Mouse (Mus musculus) forelimb bud, embryonic 11.5 days (tissue): ENCODE results near the gene Pik3c2b.

Source experiments
- DNase-seq: peaks from one replicate; pipeline ENCODE4 v3.0.0-alpha.2; 2012; ENCODE audit warnings: low read depth, low spot score

Pik3c2b gene

GRCm38 (mm10) chr1:133091483-133091882 lies 46.0 kb downstream of the Pik3c2b start:
- DNase-seq = no peak

DNA sequence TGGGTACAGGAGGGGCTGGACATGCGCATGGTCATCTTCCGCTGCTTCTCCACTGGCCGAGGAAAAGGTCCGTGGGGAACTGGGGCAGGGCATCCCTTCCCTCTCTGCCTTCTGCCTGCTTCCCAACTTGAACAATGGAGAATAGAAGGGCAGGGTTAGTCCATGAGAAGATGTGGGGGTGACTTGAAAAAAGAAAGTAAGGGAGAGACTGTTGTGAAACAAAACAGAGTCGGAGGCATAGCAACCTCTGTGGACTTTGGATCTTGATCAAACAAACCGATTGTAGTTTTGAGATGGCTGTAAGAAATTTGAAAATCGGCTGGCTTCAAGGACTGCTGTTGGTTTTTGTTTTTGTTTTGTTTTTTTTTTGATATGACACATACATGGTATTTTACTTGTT lies 48.3 kb downstream of the Pik3c2b start:
- DNase-seq = no peak

- peak; percentile 78 for DNase-seq
Observed at GRCm38 (mm10) chr1:133100980-133101798, 55.7 kb downstream of the Pik3c2b start.

DNA sequence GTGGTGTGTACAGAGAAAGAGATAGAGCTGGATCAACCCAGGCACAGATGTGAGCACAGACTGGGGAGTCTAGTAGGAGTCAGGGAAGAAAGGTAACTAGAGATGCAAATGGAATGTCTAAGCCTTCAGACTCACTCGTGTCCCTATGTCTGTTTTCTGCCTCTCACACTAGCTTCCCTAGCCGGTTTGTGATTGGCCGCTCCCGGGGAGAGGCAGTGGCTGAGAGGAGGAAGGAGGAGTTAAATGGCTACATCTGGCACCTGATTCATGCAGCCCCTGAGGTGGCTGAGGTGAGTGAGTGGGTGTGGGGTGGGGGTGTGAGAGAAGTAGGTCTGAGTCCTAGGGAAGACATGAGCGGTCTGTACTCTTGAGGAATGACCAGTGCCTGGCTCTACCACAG lies 56.6 kb downstream of the Pik3c2b start:
- no peak for DNase-seq

DNA sequence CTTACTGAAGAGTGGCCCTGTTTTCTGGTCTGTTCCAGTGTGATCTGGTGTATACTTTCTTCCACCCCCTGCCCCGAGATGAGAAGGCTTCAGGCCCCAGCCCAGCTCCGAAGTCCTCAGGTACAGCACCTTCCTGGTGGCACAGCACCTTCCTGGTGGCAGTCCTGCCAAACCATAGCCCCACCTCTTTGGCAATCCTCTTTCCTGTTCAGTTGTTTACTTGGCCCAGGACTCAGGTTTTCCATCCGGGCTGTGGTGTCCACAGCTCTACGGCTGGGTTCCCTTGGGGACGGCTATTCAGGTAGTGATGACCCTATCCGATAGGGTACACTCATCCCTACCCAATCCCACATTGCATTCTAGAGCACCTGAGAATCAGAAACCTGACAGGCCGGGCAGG lies 57.8 kb downstream of the Pik3c2b start:
- no peak for DNase-seq

- DNase-seq = no peak
Observed at GRCm38 (mm10) chr1:133103871-133104270, 58.4 kb downstream of the Pik3c2b start.

DNA sequence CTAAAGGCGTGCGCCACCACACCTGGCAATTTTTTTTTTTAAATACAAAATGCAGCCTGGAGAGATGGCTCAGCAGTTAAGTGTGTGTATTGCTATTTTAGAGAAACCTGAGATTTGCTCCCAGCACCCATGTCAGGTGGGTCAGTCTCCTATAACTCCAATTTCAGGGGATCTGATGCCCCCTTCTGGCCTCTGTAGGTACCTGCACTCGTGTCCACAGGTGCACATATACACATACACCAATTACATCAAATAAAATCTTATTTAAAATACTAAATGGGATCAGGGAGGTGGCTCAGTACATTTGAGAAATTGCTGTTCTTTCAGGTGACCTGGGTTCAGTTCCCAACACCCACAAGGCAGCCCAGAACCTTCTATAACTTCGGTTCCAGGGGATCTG lies 70.6 kb downstream of the Pik3c2b start:
- no peak for DNase-seq

- DNase-seq = no peak
Observed at GRCm38 (mm10) chr1:133118127-133118526, 72.7 kb downstream of the Pik3c2b start.

GRCm38 (mm10) chr1:133118844-133119243 lies 73.4 kb downstream of the Pik3c2b start:
- DNase-seq = no peak

GRCm38 (mm10) chr1:133119931-133120712 lies 74.7 kb downstream of the Pik3c2b start:
- peak; percentile 29 for DNase-seq

GRCm38 (mm10) chr1:133121246-133121645 lies 75.8 kb downstream of the Pik3c2b start:
- DNase-seq = no peak

- no peak for DNase-seq
Observed at GRCm38 (mm10) chr1:133124137-133124536, 78.7 kb downstream of the Pik3c2b start.

GRCm38 (mm10) chr1:133125640-133126364 lies 80.3 kb downstream of the Pik3c2b start:
- no peak for DNase-seq

DNA sequence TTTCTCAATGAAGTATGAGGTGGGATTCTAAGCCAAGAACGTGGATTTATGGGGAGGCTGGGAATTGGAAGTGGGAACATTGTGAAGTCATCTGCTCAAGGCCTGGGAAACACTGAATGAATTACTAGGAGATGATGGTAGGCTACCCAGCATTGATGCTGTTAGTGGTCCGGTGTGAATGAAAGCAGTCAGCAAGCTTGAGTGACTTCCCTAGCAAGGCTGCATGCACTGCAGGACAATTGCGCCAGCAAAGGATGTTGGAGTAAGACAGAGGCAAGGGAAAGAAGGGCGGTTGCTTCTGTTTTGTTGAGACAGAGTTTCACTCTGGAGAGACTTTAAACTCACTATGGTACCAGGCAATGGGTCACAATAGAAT lies 80.9 kb downstream of the Pik3c2b start:
- DNase-seq = no peak

GRCm38 (mm10) chr1:133127328-133127727 lies 81.9 kb downstream of the Pik3c2b start:
- DNase-seq = no peak

GRCm38 (mm10) chr1:133129471-133130221 lies 84.2 kb downstream of the Pik3c2b start:
- DNase-seq = no peak

DNA sequence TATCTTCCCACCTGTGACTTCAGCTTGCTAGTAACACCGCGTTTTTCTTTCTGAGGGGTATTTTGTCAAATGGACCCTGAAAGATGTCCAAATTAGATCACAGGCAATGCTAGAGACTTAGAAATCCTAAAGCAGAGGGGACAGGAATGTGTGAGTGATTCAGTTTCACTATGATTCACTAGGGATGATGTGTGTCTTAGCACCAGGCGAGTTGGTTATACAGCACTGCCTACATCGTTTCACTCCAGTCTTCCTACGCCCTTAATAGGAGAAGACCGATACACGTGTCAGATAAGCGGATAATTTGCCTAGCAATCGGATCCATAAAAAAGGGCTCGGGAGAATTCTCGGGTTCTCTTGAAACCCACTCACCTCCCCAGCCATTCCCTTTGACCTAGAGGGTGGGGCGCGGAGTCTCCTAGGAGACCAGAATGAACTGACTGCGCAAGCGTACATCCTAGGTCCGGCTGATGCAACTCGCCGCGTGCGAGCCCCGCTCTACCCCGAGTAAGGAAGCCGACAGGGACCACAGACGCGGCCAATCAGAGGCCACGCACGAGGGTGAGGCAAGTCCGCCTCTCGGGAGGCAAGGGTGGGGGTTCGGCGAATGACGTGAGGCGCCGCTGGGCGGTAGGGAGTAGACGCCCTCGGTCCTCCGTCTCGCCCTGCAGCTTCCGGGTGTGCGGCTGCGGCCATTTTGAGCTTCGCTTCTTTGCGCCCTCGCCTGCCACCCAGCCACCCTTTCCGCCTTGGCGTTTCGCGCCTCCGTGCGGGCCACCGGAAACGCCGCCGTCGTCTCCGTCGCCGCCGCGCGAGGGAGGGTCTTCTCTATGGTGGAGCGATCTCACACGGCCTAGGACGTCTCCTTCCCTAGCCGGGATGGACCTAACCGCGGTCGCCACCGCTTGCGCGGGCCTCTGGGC lies 85.4 kb downstream of the Pik3c2b start, which contains the start of gene Ppp1r15b:
Ppp1r15b (plus strand) TSS at position 506 of the 923 bp plus-strand sequence.
- peak; percentile 98 for DNase-seq

DNA sequence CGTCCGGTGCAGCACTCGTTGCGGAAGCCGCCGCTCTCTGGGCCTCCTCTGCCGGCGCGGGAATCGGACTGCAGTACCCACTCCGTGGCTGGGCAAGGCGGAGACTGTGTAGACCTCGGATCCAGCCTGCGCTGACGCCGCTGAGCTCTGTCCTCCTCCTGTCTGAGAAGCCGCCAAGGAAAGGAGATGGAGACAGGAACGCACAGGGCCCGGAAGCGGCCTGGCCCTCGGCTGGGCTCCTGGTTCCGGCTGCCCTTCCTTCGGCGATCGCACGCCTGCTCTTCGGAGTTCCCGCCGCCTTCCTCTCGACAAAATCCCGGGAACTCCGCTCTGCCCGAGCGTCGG lies 86.1 kb downstream of the Pik3c2b start:
- no peak for DNase-seq

DNA sequence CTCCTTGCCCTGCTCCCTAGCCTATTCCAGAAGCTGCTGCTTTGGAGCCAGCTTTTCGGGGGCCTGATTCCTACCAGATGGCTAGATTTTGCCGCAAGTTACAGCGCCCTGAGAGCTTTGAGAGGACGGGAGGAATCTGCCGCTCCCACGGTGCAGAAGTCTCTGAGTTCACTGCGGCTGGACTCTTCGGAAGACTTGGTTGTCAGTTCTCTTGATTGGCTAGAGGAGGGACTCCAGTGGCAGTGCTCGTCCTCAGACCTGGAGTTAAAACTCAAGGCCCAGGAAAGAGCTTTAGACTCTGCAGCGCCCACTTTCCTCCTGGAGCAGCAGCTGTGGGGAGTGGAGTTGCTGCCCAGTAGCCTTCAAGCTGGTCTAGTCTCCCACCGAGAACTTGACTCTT lies 86.5 kb downstream of the Pik3c2b start:
- no peak for DNase-seq
